Mouse (Mus musculus) liver (tissue): ENCODE results near the gene Gm28919.
"Not testable (repeated sequence)": the region's sequence is repeated elsewhere in the genome, so short reads cannot be mapped to it uniquely, and the experiment has no call there.

Experiments used
- DNase-seq: peaks from one replicate; pipeline ENCODE4 v3.0.0-alpha.2; 2020; ENCODE audit warnings: mixed read lengths

Gene Gm28919

DNA sequence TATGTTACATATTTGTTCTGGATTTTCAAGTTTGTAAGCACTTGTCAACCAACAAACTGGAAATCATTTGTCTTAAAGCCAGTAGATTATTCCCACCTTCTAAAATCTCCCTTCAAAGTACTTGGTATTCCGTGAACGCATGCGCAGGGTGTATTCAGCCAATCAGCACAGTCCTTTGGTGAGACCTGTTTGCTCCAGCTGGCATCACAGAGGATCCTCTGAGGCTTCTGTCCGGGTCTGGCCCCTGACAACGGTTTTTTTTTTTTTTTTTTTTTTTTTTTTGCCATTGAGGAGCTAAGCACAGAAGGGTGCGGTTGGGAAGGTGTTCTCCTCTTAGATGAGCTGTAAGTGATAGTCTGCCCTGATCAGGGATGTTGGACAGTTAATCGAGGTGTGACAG lies at the start of gene Gm28919:
TSS of gene Gm28919 (plus strand) at position 301 of the 400 bp plus-strand sequence.
- not testable (repeated sequence) for DNase-seq
